10 mouse cellular contexts compared by ENCODE assay signal in genomic region chr16:8821429-8821828, GRCm38 (mm10). TPM values are rescaled to one million over a fixed set of nuclear protein-coding genes. Genes with fewer than 3 reads are reported as not detected.
DNase-seq lines count a peak whose midpoint lies in the region; ATAC-seq and TF ChIP-seq lines count a peak whose summit lies in the region.
"Had no signal": no experiment of that assay in that cellular context is flagged by ENCODE, and none has a peak within 500 bp of the region (broad histone marks: within the 10 kb centered on the region; RNA-seq: fewer than 3 reads in every experiment).

No protein-coding gene starts in this region.

- H3K27me3 ChIP-seq in intestine, embryonic 15.5 days (replicated peaks) = no peaks in the 10 kb centered on the region
- H3K27me3 ChIP-seq: heart, embryonic 15.5 days had no signal

- intact Hi-C loops in gastrocnemius, postnatal 36 days (cut with DNase I) = no loop called here
- intact Hi-C loops in heart, postnatal 36 days (cut with DNase I) = no loop called here

- TF ChIP-seq POLR2A in brain, embryonic 14.5 days (IDR thresholded peaks at IDR 0.05; ENCODE audit: borderline replicate concordance, extremely low read depth, insufficient read depth, insufficient read length, poor library complexity, severe bottlenecking) = no peak

- H3K9me3 ChIP-seq in intestine, embryonic 15.5 days = no peaks in the 10 kb centered on the region
- H3K9me3 ChIP-seq: heart, embryonic 15.5 days had no signal

- H3K27ac ChIP-seq in intestine, embryonic 15.5 days = no peak overlapping the region
- H3K27ac ChIP-seq: heart, embryonic 15.5 days had no signal

- no peak overlapping the region for H3K4me3 ChIP-seq in intestine, embryonic 15.5 days (replicated peaks)
- H3K4me3 ChIP-seq: heart, embryonic 15.5 days; myocyte had no signal

- H3K36me3 ChIP-seq in intestine, embryonic 15.5 days = no peaks in the 10 kb centered on the region
- H3K36me3 ChIP-seq: heart, embryonic 15.5 days had no signal

- peak; percentile 62 for DNase-seq in gastrocnemius, adult 18-20 months (ENCODE audit: low spot score)
- no peak for DNase-seq in gastrocnemius, postnatal 36 days
- DNase-seq in brain, embryonic 14.5 days (ENCODE audit: low read depth) = peak; percentile 29
- DNase-seq in heart, postnatal 36 days = peak; percentile 36 to 40
- peak; percentile 59 to 62 for DNase-seq in right cerebral cortex, adult 2 months (ENCODE audit: low spot score in 2 of 2)
- DNase-seq in spleen, postnatal 10 days (ENCODE audit: low spot score in 2 of 2) = no peak
- no peak for DNase-seq in thymus, postnatal 14 days

- no peak overlapping the region for H3K4me2 ChIP-seq in intestine, embryonic 15.5 days (replicated peaks)
- H3K4me2 ChIP-seq: heart, embryonic 15.5 days had no signal

- no peak overlapping the region for H3K9ac ChIP-seq in intestine, embryonic 15.5 days
- H3K9ac ChIP-seq: heart, embryonic 15.5 days had no signal

- no peak for TF ChIP-seq CTCF in brain, embryonic 14.5 days (IDR thresholded peaks at IDR 0.05; ENCODE audit: borderline replicate concordance, extremely low read depth, insufficient read depth, insufficient read length)

- ATAC-seq in intestine, embryonic 15.5 days = no peak

- WGBS in intestine, embryonic 15.5 days = 76% methylated on average over 1 of the region's 1 CpGs

- H3K4me1 ChIP-seq in intestine, embryonic 15.5 days (replicated peaks) = no peaks in the 10 kb centered on the region
- H3K4me1 ChIP-seq: heart, embryonic 15.5 days had no signal

RNA-seq across cellular contexts. Expression of gene 1810013L24Rik, which starts 8.5 kb away (rescaled TPM):
- total RNA-seq in gastrocnemius, adult 18-20 months (2021) = 10 to 100 TPM; 78.1 to 92.4 TPM
- 10 to 100 TPM; 79.2 to 94.8 TPM for total RNA-seq in gastrocnemius, postnatal 36 days (2021)
- 35.2 and 52.2 TPM in 2 replicates for polyA plus RNA-seq in brain, embryonic 14.5 days (2012; rRNA removed)
- 100 to 1,000 TPM; 117 to 136 TPM for total RNA-seq in heart, postnatal 36 days (2021)
- 15.8 and 17.7 TPM in 2 replicates for polyA plus RNA-seq in intestine, embryonic 15.5 days (2015; fragmentation: Nextera tagmentation; extraction: Ambion mirVana)

RNA-seq across cellular contexts. Expression of gene Usp7, which starts 29.3 kb away (rescaled TPM):
- total RNA-seq in gastrocnemius, adult 18-20 months (2021) = 10 to 100 TPM; 56.1 to 62.5 TPM
- 10 to 100 TPM; 48.3 to 57.0 TPM for total RNA-seq in gastrocnemius, postnatal 36 days (2021)
- 103 and 127 TPM in 2 replicates for polyA plus RNA-seq in brain, embryonic 14.5 days (2012; rRNA removed)
- 10 to 100 TPM; 49.3 to 50.9 TPM for total RNA-seq in heart, postnatal 36 days (2021)
- polyA plus RNA-seq in intestine, embryonic 15.5 days (2015; fragmentation: Nextera tagmentation; extraction: Ambion mirVana) = 22.6 and 25.5 TPM in 2 replicates

Comparison
In these comparisons a context has a peak if more than half of its experiments do, and no peak if none do; other contexts are left out.
1. DNase-seq: peak in gastrocnemius, adult 18-20 months (single experiment), brain, embryonic 14.5 days (single experiment), heart, postnatal 36 days (2 of 2) and right cerebral cortex, adult 2 months (2 of 2); none in gastrocnemius, postnatal 36 days (0 of 2), spleen, postnatal 10 days (0 of 2) and thymus, postnatal 14 days (single experiment).